Mouse (Mus musculus) midbrain, postnatal 0 days (tissue): ENCODE data around the gene Zfp811. TPM values are rescaled to one million over a fixed set of nuclear protein-coding genes. Genes with fewer than 3 reads are reported as not detected.

Source experiments
- ATAC-seq: fragments of 200-750 bp; cut with Nextera tagmentation; 2 replicates; pipeline ENCODE4 v1.8.0; 2017; ENCODE audit warnings: moderate number of reproducible peaks, mild to moderate bottlenecking, moderate TSS enrichment, moderate library complexity; ENCODE audit not compliant: low FRiP score
- DNase-seq: peaks from one replicate; pipeline ENCODE4 v3.0.0-alpha.2; 2015; ENCODE audit warnings: low spot score
- H3K27ac ChIP-seq: fragments of 300-500 bp; sonication (generic); 2 replicates; pipeline ENCODE4 v1.5.1; 2014; ENCODE audit warnings: low read depth, mild to moderate bottlenecking, low read length, mixed read lengths
- H3K27me3 ChIP-seq: fragments of 300-500 bp; sonication (generic); 2 replicates; pipeline ENCODE4 v1.6.1; 2014; ENCODE audit warnings: low read length, control low read depth, mixed read lengths; ENCODE audit not compliant: insufficient read depth
- H3K36me3 ChIP-seq: fragments of 300-500 bp; sonication (generic); 2 replicates; pipeline ENCODE4 v1.6.1; 2014; ENCODE audit warnings: low read length, control low read depth, mixed read lengths; ENCODE audit not compliant: insufficient read depth
- H3K4me1 ChIP-seq: fragments of 300-500 bp; sonication (generic); 2 replicates; pipeline ENCODE4 v1.6.1; 2014; ENCODE audit warnings: mild to moderate bottlenecking, control low read depth, antibody characterized with exemption, low read length, mixed read lengths; ENCODE audit not compliant: insufficient read depth
- H3K4me2 ChIP-seq: fragments of 300-500 bp; sonication (generic); 2 replicates; pipeline ENCODE4 v1.6.1; 2014; ENCODE audit warnings: low read depth, mild to moderate bottlenecking, low read length, mixed read lengths; ENCODE audit not compliant: poor library complexity, severe bottlenecking
- H3K4me3 ChIP-seq: fragments of 300-500 bp; sonication (generic); 2 replicates; pipeline ENCODE4 v1.5.1; 2014; ENCODE audit warnings: low read depth, mild to moderate bottlenecking, low read length, moderate library complexity
- H3K9ac ChIP-seq: fragments of 300-500 bp; sonication (generic); replicated peaks from 2 replicates; pipeline ENCODE4 v1.6.1; 2014; ENCODE audit warnings: mild to moderate bottlenecking, low read length, moderate library complexity, mixed read lengths; ENCODE audit not compliant: poor library complexity, severe bottlenecking
- H3K9me3 ChIP-seq: fragments of 300-500 bp; sonication (generic); 2 replicates; pipeline ENCODE4 v1.6.1; 2016; ENCODE audit warnings: low read length, control low read depth
- CTCF ChIP-seq: IDR thresholded peaks from 2 replicates; pipeline ENCODE4 v1.5.1; 2016; ENCODE audit warnings: antibody characterized with exemption, mild to moderate bottlenecking
- WGBS: fragments of 180-500 bp; shearing (Covaris S2); extraction: QIAGEN DNeasy Blood & Tissue Kit; methylation state at CpG from one replicate; pipeline ENCODE4 v1.1.7; 2014; 5-methylcytosine and 5-hydroxymethylcytosine counted together
- polyA plus RNA-seq: library from polyadenylated mRNA; unstranded; fragments of >200 nt; fragmentation: Nextera tagmentation; extraction: Ambion mirVana; gene quantifications from 2 replicates; pipeline ENCODE4 v1.2.1, GENCODE M21; 2015
- total RNA-seq: library from RNA; depleted of rRNA; stranded (reverse); fragments of >200 nt; gene quantifications from 2 replicates; pipeline ENCODE4 v1.2.3, GENCODE M21; 2014; rRNA removed

Zfp811 gene
- total and polyA plus RNA-seq, 2 experiments from 2014 or later = 17.9 to 26.0 TPM

DNA sequence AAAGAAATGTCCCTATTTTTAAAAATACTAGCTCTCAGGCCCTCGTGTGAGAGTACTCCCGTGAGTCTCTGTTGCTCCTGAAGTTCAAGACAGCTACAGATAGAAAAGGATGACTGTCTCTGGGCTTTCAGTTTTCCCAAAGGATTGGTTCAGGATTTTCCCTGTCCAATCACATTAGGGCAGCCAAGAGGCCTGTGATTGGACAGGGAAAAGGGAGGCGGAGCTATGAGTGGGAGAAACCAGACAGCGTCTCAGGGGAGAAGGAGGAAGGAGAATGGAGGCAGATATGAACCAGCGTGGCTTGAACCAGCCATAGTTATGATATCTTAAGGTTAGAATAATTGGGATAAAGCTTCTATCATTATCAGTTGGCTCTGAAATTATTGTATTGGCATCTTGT, 59.1 kb downstream of the Zfp811 start:
- no peak for TF ChIP-seq CTCF

More for the DNA sequence above, 59.1 kb downstream of the Zfp811 start:
- no peak overlapping the region for H3K4me3 ChIP-seq
- no peak overlapping the region for H3K4me2 ChIP-seq
- H3K36me3 ChIP-seq = no peaks in the 10 kb centered on the region
- DNase-seq (no peak), ATAC-seq (no peak)
- no peak overlapping the region for H3K9ac ChIP-seq
- H3K9me3 ChIP-seq = no peaks in the 10 kb centered on the region
- no peak overlapping the region for H3K27ac ChIP-seq
- no peaks in the 10 kb centered on the region for H3K4me1 ChIP-seq
- WGBS = 44% methylated on average over 5 of the region's 5 CpGs
- no peaks in the 10 kb centered on the region for H3K27me3 ChIP-seq

Other genes with a start within 250 kb of the Zfp811 start
- gene Cyp4f37, start 188.6 kb downstream of the Zfp811 start, total RNA-seq = not detected in 2 replicates
- gene Cyp4f37, start 188.6 kb downstream of the Zfp811 start, polyA plus RNA-seq = not detected in 2 replicates
- gene Cyp4f40, start 151.0 kb downstream of the Zfp811 start, total RNA-seq = not detected in 2 replicates
- 0.07 and 0.11 TPM in 2 replicates for gene Cyp4f40, start 151.0 kb downstream of the Zfp811 start, polyA plus RNA-seq
- gene Cyp4f15, start 124.3 kb downstream of the Zfp811 start, total RNA-seq = 2.3 and 22.3 TPM in 2 replicates
- gene Cyp4f15, start 124.3 kb downstream of the Zfp811 start, polyA plus RNA-seq = 1.9 and 2.0 TPM in 2 replicates
- 34.5 and 41.4 TPM in 2 replicates for gene Zfp871, start 21.6 kb downstream of the Zfp811 start, total RNA-seq
- 41.8 and 46.7 TPM in 2 replicates for gene Zfp871, start 21.6 kb downstream of the Zfp811 start, polyA plus RNA-seq
- 16.3 and 38.0 TPM in 2 replicates for gene Zfp799, start 20.3 kb upstream of the Zfp811 start, total RNA-seq
- gene Zfp799, start 20.3 kb upstream of the Zfp811 start, polyA plus RNA-seq = 9.0 and 12.6 TPM in 2 replicates
- 6.7 and 8.1 TPM in 2 replicates for gene Zfp870, start 81.7 kb upstream of the Zfp811 start, total RNA-seq
- gene Zfp870, start 81.7 kb upstream of the Zfp811 start, polyA plus RNA-seq = 4.9 and 5.8 TPM in 2 replicates
- 1.2 TPM in 2 replicates for gene Cyp4f14, start 107.4 kb upstream of the Zfp811 start, total RNA-seq
- gene Cyp4f14, start 107.4 kb upstream of the Zfp811 start, polyA plus RNA-seq = 0.56 and 0.77 TPM in 2 replicates
- 8.9 and 15.1 TPM in 2 replicates for gene Cyp4f13, start 137.5 kb upstream of the Zfp811 start, total RNA-seq
- 8.0 and 8.7 TPM in 2 replicates for gene Cyp4f13, start 137.5 kb upstream of the Zfp811 start, polyA plus RNA-seq
- gene Zfp472, start 155.9 kb upstream of the Zfp811 start, total RNA-seq = 4.2 and 5.7 TPM in 2 replicates
- 6.1 TPM in 2 replicates for gene Zfp472, start 155.9 kb upstream of the Zfp811 start, polyA plus RNA-seq
- gene Zfp952, start 183.2 kb upstream of the Zfp811 start, total RNA-seq = 9.9 and 15.7 TPM in 2 replicates
- 12.1 TPM in 2 replicates for gene Zfp952, start 183.2 kb upstream of the Zfp811 start, polyA plus RNA-seq
- 10.8 and 20.8 TPM in 2 replicates for gene Zfp763, start 223.5 kb upstream of the Zfp811 start, total RNA-seq
- 18.2 and 19.7 TPM in 2 replicates for gene Zfp763, start 223.5 kb upstream of the Zfp811 start, polyA plus RNA-seq